Mouse (Mus musculus) MEL-GATA-1-ER (cell line): ENCODE measurements around the gene Mettl17.

Experiments used
- DNase-seq: peaks from one replicate; pipeline ENCODE4 v3.0.0-alpha.2; 2012; ENCODE audit warnings: low read depth; ENCODE audit errors: extremely low read depth

Mettl17 gene

DNA sequence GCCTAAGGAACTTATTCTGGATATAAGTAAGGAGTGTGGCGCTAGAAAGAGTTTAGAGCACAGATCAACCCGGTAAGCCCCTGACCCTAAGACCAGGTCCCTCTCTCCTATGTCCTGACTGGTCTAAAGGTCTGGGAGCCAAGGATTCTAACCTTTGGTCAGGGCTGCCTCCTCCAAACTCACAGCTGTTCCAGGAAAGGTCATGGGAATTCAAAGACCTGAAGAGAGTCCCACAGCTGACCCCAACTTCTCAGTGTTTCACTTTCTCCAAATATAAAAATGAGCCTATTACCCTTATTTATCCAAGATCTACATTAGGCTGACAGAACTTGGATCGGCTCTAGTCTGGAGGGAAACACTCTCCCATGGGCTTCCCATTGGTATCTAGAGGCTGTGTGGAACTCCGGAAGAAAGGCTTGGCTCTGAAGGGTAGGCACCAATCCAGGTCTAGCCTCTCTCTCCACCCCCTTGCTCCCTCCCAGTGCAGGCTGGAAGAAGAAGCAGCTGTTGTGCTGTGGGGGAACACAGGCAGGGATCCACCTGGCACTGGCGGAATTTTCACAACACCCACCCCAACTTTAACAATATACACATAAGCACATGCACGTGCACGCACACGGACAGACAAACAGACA is 44.8 kb downstream of the Mettl17 start:
- no peak for DNase-seq

DNA sequence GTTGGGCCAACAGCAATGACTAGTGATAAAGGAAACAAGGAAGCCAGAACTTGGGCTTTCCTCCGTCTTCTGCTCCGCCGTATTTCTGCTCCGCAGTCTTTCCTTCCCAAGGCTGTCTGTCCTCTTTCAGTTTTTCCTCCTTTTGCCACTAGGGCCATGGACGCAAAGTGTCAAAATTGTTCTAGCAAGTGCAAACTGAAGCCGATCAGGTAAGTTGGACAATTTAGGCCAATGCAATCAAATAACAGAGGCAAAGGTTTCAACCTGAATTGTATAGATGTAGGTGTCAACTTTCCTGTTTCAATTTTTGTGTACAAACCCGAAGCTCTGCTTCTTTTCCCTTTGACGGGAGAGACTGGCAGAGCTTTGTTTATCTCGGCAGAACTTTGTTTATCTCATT is 45.3 kb downstream of the Mettl17 start:
- DNase-seq: no peak

DNA sequence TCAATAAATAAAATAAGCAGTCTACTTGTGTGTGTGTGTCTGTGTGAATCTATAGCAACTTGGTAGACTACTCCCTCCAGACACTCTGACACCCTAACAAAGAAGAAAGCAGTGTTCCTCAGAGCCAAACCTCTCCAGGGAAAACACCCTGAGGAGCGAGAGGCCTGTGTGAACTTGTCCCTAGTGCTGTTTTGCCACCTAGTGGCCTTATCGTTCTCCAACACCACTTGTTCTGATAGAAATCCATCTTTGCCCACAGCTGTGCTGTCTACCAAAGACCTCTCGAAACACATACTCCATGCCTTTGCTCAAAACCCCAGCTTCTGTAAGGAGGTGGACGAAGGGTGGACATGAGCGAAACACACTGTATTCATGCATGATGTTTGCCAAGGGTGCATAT is 46.2 kb downstream of the Mettl17 start:
- no peak for DNase-seq

DNA sequence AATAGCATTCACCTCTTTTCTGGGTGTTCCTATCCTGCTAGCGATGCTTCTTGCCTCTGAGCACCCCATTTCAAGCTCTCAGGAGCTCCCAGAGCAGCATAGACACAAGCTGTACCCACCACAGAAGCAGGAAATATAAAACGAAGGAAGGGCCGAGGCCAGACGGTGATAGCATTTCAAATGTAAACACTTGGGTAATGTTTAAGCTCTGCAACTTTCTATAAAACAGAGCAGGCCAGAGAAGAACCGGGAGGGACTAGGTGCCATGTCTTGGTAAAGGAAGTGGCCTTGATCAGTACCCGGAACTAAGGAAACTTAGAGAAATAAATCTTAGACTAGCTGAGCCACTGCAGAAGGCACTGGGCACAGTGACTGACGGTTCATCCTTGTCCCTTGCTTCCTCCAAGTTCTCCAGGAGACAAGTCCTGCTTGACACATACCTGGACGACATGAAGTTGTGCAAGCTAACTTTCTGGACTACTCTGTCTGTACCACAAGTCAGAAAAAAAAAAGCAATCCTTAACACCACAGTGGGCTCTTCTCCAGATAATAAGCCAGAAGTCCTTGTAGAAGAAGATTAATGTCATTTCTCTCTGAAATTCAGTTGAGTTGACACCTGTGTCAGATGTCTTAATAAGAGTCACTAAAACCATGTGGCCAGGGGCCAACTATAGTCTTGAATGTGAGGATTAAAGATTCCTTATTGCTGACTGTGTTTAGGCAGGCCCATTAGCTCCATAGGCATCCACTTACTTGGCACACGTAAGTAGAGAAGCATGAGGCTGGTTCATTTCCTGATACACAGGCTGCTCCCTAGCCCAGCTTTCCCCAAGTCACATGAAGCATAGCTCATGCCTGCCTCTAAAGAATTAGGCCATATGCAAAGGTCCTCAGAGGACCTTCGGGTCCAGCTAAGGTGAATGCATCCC is 47.7 kb downstream of the Mettl17 start:
- no peak for DNase-seq

DNA sequence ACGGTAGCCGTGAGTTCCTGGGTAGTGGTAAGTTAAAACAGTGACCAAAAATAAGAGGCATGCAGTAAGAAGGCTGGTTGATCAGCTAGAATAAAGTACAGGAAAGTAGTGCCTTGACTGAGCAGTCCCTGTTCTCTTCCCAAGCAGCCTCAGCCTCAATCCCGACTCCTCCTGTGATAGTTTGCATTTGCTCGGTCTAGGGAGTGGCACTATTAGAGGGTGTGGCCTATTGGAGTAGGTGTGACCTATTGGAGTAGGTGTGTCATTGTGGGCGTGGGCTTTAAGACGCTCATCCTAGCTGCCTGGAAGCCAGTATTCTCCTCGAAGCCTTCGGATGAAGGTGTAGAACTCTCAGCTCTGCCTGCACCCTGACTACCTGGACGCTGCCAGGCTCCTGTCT is 54.4 kb downstream of the Mettl17 start:
- DNase-seq: no peak

DNA sequence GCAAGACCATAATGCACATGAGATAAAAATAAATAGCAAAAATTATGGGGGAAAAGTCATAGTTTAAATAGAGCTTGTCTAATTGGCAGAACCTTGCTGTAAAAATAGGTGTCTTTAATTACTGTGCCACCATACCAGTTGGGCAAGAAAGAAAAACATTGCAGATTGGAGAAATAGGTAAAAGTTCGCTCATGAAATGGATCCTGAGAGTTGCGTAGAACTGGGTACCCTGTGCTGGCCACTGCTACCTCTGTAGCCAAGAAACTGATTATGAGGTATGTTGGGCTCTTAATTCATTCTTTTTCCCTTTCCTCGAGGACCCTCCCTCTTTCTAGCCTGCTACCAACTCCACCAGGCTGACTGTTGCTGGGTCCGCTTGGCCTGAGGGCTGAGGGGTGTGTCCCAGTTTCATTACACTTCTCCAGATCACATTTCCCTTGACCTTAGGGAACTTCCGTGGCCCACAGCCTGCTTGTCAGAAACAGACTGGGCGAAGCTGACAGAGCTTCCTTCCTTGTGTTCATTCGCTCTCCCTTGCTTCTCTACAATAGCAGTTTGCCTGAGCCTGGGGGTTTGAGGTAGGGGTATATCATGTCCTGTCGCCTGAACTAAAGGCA is 56.4 kb downstream of the Mettl17 start:
- DNase-seq: no peak

DNA sequence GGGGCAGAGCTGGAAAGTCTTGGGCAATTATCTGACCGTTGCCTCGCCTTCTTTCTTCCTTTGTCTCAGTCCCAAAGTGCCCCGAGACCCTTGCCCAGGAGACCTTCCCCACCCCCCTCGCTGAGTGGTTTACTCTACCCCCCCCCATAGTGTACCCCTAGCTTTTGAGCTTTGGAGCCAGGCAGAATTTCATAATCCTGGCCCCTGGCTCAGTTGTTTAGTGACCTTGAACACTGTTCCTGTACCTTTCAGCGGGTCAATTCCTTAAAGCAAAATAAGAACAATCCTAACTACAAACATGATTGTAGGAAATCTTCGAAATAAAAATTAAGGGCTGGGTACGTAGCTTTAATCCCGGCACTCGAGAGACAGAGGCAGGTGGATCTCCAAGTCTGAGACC is 56.9 kb downstream of the Mettl17 start:
- no peak for DNase-seq

DNA sequence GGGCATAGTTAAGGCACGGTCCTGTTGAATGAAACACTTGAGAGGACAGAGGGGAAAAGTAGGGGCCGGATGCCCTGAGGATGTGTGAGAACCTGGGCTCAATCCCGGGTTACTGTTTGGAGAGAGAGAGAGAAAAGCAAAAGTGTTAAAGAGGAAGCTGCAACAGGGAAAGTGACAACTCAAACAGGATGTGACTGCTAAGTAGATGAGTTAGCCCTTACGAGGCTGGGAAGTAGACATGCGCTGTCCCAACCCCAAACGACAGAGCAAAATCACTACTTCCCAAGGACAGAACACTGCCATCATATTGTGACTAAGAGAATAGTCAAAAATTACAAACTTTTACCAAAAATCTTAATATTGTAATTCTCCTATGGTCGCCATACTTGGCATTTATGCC is 57.6 kb downstream of the Mettl17 start:
- DNase-seq: no peak
